Mouse (Mus musculus) right cerebral cortex, postnatal 36 days (tissue): ENCODE measurements around the gene Lmtk2.

Experiments used
- DNase-seq, 2 experiments: peaks; one replicate each; pipeline ENCODE4 v3.0.0; 2022; ENCODE audit warnings: low spot score in 2 of 2, mixed read lengths in 1 of 2

Gene Lmtk2

DNA sequence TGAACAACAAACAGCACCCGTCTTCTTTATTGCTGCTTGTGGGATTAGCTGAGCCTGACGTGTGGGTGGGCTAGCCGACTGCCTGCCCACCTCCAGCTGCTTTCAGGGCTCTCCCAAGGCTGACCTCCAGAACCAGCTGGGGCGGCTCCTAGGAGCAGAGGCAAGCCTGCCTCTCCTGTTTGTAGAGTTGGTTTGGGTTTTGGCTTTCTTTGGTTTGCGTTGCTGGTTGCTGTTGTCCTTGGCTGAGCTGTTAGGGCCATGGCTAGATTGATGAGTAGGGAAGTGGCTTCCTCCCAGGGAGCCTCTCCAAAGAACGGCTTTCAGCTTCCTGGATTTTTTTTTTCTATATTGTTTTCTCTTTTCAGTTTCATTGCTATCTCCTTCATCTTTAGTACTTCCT, 78.0 kb downstream of the Lmtk2 start:
- no peak for DNase-seq

DNA sequence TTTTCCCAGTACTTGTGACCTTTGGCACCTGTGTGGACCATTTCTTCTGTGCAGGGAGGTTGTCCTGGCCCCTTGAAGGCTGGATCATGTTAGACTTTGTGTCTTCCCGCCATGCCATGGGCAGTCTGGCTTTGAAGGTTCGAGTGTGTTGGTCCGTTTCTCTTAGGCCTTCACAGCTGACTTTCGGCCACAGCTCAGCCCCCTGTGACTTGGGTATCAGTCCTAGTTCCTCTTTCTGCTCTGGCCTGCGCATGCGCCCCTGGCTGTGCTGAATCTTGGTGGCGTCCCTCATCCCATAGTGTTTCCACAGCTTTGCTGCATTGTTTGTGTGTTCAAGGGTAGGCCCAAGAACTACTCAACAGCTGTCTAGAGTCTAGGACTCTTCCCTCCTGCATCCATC, 81.0 kb downstream of the Lmtk2 start:
- no peak for DNase-seq

DNA sequence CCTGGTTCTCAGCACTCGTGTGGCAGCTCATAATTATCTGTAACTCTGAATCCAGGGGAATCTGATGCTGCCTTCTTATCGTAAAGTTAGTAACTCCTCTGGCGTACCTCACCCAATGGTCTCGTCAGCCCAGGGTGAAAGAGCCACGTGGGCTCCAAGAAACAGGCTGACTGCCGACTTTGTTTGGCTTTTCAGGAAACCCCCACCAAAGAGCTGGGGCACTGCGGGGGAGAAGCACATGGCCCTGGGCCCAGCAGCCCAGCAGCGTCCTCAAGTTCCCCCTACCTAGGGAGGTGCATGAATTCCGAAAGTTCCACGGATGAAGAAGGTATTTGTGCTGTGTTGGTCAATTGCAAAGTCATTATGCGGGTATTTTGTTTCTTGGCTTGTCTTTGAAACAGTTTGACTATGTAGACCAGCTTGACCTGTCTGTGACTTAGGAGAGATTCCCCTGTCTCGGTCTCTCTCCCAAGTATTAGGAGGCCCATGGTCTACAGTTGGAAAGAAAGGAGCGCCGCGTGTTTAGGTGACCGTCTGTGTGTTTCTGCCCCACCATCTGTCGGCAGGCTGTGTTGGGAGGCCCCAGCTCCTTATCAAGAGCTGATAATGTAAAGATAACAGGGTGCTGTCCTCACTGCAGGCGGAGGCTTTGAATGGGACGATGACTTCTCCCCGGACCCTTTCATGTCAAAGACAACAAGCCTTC, 82.5 kb downstream of the Lmtk2 start:
- DNase-seq = no peak

DNA sequence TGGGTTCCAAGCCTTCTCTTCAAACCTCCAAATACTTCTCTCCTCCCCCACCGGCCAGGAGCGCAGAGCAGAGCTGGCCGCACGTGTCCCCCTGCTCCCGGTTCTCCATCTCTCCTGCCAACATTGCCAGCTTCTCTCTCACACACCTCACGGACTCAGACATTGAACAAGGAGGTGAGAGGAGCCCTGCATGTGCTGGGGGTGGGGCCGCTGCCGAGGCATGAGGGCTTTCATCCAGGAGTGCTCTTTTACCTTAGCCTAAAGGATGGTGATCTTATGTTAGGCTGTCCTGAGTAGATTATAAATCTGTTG, 83.0 kb downstream of the Lmtk2 start:
- no peak for DNase-seq

DNA sequence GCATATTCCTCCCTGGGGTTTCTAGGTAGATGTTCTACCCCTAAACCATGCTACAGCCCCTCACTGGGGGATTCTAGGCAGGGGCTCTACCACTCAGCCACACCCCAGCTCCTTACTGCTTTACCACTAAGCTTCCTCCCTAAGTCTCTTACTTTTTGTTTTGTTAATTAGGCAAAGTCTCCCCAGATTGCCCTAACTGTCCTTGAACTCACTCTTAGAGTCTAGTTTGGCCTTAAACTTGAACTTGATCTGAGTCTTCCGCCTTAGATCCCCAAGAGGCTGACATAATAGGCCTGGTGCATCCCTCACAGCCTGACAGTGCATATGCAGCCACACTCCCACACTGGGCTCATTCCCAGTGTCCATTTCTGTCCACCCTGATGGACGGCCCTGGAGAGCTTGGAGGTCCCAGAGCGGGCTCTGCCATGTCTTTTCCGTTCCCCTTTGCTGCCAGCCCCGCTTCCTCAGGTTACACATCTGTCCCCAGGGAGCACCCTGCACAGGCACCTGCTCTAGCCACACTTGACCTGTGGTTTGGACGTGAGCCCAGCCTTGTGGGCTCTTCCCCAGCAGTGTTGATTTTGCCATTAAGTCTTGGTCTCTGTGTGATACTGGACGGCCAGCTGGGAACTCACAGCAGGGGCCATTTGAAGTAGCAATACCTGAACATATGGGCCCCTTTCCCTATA, 83.6 kb downstream of the Lmtk2 start:
- no peak for DNase-seq

DNA sequence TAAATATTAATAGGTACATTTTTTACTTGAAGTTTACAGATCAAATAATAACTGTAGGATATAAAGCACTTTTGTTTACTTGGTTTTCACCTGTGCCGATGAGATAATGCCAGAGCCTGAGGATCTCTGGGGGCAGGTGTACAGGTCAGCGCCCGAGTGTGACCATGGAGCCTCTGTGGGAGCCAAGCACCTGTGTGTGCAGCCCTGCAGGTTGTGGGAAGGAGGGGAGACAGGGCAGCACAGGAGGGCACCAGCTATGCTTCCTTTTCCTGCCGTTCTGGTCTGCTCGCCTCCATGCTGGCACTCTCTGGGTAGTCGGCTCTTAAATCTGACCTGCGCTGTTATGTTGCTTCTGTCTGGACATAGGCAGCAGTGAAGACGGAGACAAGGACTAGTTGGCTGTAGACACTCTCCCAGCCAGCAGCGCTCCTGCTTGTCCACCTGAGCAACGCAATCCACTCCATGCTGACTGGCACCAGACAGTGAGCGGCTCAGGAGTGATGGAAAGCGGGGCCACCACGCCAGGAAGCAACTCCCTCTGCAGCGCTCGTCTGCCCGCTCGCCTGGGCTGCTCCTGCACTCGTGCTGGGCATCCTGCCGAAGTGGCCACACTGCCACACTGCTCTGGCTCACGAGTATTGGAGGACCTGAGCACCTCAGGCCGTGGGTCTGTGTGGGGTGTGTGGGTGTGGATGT, 84.3 kb downstream of the Lmtk2 start:
- no peak for DNase-seq

DNA sequence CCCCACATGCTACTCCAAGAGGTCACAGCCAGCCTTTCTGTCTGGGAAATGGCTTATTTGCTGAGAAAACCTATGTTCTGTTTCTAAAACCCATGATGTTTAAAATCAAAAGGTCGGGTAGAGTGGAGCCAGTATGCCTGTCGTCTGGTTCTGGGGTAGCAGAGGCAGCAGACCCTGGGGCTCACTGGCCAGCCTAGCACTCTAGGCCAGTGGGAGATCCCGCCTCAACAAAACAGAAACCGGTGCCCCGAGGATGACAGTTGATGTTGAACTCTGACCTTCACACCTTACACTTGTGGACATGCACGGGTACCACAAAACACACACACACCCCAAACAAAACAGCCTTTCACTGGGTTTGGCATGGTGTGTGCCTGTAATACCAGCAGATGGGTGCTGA, 88.2 kb downstream of the Lmtk2 start:
- no peak for DNase-seq

DNA sequence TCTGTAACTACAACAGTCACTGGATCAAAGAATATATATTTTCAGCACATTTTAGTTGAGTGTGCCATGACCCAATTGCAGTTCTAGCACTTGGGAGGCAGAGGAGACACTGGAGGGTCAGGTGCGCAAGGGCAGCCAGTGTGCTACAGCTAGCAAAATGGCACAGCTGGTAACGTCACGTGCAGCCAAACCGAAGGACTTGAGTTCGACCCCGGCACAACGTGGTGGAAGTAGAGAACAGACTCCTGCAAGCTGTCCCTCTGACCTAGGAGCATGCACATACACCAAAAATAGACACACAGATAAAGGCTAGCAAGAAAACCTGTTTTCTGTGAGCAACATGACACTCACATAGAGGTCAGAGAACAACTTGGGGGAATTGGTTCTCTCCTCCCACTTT, 89.1 kb downstream of the Lmtk2 start:
- no peak for DNase-seq

DNA sequence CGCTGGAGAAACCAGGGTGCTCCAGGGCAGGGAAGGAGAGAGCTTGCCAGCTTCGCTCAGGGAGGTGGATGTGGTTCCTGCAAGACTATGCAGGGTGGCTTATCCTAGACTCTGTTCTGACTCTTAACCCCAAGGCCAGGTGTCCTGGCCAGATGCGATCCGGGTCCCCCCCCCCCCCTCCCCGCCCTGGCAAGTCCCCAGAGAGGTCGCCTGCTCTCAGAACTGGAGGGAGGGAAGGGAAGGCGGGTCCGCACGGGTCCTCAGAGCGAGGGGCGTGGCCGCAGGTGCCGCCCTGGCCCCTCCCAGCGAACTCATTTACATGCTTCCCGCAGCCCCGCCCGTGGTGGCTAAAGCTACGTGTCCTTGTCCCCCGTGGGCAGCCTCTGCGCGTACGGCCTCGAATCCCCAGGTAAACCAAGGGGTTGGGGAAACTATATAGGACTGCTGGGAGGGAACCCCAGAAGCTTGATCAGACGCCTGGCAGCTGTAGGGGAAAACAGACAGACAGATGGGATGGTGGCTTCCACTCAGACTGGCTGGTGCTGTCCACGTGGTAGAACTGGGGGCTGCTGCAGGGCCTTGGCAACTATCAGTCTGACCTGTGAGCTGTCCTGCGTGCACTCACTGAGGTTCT, 89.8 kb downstream of the Lmtk2 start, which contains the start of gene Bhlha15:
TSS of gene Bhlha15 (plus strand) at position 337 of the 634 bp plus-strand sequence.
- no peak for DNase-seq

DNA sequence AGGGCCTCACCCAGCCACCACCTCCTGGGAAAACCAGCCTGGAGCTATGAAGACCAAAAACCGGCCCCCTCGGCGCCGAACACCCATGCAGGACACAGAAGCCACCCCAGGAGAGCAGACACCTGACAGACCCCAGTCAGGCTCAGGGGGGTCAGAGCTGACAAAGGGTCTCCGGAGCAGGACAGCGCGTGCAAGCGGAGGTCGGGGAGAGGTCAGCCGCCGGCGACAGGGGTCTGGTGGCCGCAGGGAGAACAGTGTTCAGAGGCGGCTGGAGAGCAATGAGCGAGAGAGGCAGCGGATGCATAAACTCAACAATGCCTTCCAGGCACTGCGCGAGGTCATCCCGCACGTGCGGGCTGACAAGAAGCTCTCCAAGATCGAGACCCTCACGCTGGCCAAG, 90.8 kb downstream of the Lmtk2 start:
- no peak for DNase-seq

DNA sequence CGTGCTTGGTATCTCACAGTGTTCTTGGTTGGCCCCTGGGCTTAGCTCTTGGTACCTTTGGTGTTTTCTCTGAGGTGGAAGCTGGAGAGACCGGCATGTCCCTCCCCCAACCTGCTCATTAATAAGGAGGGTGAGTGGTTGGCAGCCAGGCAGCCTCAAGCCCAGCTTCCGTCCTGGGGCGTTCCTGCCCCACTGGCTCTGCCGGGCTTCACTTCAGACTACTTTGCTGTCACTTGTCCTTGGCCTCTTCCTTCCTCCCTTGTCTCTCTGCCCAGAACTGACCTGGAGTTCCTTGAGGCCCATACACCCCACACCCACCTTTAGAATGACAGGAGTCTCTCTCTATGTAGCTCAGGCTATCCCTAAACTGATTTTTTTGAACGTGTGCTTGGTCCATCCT, 92.4 kb downstream of the Lmtk2 start:
- DNase-seq = no peak

DNA sequence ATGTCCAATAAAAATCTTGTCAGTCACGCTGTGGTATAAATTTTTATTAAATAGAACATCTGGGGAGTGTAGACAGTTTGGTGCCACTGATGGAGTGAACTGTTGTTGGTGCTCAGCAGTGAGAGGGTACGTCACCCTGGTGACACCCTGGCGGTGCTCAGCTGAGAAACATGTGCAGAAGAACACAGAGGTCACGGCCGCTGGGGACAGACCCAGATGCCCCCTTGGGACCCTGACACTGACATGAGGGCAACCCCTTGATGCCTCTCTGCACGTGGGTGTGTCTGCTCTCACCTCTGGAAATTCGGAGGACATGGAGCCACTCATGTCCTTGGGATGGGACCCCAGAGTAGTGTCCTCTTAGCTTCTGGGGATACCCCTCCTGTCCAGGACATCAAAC, 94.2 kb downstream of the Lmtk2 start:
- no peak for DNase-seq

DNA sequence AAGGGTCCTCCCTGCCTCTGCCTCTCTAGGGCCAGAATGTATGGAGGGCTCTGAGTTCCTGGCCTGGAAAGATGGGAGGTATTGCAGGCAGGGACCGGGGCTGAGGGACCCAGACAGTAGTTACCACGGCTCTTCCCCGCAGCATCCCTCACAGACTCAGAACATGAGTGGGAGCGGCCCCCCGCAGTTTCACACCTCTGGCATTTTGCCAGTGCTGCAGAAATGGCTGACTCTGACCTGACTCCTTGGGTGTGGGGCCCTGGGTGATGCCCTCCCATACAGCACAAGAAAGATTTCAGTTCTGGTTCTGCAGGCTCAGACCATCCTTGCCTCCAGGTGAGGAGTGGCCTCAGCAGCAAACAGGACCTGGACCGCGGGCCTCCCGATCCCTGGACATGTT, 95.3 kb downstream of the Lmtk2 start:
- no peak for DNase-seq

DNA sequence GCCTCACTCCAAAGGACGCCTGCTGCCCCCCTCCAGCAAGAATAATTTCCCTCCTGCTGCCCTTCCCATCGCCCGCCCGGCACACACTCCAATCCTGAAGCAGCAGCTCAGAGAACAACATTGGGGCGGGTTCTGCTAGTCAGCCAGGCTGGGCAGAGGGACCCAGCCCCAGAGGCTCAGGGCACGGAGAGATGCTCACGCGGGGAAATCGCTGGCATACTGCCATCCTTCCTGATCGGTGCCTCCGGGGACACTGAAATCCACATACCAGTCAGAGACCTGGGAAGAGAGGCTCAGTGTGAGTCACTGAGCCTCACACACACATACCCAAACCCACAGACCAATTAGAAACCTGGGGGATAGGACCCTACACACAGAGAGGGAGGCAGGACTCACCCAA, 100.4 kb downstream of the Lmtk2 start:
- DNase-seq = no peak

DNA sequence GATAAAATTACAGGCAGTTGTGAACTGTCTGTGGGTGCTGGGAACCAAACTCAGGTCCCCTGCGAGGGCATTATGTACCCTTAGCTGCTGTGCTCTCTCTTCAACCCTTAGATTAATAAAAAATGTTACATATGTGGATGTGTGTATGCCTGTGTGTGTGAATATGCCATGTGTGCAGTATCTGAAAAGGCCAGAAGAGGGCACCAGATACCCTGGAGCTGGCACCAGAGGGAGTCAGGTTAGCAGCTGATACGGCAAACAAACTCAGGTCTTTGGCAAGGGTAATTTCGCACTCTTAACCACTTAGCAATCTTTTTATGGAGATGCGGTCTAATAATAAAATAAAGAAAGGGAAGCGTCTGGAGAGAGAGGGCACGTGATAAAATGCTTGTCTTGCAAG, 102.2 kb downstream of the Lmtk2 start:
- DNase-seq = no peak

DNA sequence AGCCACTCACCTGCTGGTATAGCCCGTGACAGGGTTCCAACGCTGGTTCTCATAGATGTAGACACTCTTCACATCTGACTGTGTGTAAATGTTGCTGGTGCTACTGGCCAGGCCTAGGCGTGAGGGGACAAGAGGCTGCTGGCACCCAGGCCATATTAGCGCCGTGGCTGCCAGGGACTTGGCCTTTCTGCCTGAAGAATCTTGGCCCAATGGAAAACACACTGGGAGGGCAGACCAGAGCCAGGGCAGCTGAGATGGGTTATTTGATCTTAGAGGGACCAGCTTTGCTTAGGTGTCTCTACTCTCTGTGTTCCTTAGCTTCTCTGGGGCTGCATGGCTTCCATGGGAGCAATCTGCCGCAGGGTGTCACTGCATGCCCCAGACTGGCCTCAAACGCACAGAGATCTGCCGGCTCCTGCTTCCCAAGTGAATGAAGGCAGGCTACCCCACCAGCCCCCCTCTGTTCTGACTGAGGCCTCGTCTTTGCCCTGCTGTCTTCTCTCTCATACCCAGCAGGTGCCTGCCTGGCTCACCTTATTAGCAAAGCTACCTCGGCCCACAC, 103.2 kb downstream of the Lmtk2 start:
- no peak for DNase-seq

DNA sequence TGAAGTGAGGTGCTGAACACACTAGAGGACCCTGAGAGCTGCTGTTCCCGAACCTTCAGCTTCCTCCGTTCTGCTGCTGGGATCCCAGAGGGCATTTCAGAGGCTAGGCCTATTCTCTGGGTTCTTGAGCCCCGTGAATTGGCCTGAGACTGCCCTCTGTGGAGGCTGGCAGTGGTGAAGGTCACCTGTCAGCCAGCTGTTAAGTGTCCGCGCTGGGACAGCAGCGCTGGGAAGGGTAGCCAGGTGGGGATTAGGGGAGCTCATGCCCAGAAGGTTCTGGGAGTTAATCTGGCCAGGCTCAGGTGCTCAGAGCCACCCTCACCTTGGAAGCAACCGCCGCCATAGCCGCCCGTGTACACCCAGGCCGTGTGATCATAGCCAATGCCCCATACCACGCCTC, 104.1 kb downstream of the Lmtk2 start:
- no peak for DNase-seq

DNA sequence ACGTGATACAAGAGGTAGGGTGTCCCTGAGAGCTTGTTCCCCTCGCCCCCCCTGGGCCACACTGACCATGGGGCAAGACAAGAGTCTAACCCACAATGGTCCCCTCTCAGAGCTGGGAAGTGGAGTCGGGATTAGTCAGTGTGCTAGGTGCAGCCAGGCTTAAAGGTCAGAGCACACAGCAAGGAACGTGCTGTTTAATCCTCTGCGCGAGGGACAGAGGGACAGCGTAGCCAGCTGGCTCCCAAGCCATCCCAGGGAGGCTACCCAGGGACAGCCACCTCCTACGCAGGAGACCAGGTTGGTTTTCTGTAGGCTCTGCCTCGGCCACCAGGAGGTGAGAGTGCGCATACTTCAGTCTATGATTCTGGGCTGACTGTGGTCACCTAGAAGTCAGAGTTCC, 104.7 kb downstream of the Lmtk2 start:
- DNase-seq = no peak

DNA sequence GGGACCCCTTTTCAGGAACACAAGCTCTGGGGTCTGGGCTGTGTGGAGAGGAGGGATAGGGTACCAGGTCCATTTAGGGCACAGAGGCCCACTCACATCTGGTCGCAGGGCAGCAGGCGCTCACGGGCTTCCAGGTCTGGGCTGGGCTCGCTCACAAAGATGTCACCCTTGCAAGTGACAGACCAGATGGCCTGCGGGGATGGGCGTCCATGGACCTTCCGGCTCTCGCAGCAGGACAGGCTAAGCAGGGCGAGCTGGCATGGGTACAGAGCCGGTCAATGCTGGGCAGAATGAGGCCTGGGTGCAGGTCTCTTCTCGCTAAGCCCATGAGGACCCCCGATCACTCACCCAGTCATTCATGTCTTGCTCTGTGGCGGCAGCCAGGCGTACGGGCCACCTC, 105.8 kb downstream of the Lmtk2 start:
- DNase-seq = no peak

DNA sequence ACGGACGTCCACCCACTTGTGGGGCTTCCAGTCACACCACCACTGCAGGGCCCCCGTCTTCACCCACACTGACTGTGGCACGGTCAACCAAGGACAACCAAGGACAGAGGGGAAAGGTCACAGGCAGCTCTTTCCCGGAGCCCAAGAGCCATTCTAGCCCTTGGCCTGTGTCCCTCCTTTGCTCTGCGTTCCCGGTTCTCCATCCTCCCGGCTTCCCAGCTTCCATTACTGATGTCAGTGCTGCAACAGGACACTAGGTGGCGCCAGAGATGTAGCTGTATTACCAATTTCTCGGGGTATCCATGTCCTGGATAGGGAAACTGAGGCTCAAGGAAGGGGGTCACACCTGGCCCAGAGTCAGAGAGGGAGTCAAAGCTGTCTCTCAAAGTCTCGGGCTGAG, 107.2 kb downstream of the Lmtk2 start:
- DNase-seq = no peak

DNA sequence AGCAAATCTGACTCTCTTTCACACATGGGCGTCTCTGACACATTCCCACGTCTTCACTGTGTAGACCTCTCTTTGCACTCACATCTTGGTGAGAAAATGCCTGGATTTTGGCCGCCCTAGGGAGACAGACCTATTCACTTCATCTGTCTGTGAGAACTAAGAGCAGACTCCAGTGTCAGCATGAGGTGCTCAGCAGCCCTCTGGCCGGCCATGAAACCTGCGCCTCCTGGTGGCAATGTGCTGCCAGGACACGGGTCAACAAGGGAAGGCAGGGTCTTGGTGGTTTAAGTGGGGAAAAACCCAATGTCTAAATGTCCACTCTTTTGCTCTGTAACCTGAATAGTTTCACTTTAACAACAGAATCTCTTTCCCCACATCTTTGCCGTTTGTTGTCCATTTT, 114.2 kb downstream of the Lmtk2 start:
- no peak for DNase-seq

DNA sequence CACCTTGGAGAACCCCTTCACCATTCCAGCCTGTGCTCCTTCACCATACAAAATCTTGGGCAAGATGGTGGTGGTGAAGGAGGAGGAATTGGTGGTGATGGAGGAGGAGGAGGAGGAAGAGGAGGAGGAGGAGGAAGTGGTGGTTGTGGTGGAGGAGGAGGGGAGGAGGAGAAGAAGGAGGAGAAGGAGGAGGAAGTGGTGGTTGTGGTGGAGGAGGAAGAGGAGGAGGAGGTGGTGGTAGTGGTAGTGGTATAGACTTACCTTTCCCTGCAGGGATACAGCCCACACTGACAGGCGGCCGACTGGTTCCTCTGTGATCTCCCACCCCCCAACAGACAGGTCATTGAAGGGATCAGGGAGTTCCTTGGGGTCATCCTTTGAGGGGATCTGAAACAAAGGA, 115.8 kb downstream of the Lmtk2 start:
- DNase-seq = no peak

DNA sequence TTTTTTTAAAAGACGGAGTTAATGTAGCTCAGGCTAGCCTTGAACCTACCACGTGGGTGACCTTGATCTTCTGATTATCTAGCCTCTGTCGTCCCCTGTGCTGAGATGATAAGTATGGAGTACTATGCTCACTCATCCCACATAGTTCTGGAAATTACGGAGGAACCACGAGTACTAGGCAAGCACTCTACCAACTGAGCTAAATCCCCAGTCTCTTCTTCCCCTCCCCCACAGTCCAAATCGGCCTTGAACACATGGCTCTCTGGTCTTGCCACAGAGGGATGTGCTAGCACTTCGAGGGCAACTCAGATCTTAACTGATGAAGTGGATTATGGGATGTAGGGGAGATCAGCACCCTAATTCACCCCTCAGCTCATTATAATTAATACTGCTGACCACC, 117.8 kb downstream of the Lmtk2 start:
- no peak for DNase-seq
